Mouse (Mus musculus): ENCODE measurements at regions not wholly inside any gene's neighbourhood (a gene's known extent, or its start where the extent isn't known, plus 50 kb on each side); places are given as distances from the start of the nearest gene placed in this dataset.

- DNase-seq = no peak
Measured at GRCm38 (mm10) chr1:90668787-90669186, 66.0 kb downstream of the Cops8 start.

- DNase-seq = no peak
Measured at GRCm38 (mm10) chr1:90669237-90669636, 66.5 kb downstream of the Cops8 start.

DNA sequence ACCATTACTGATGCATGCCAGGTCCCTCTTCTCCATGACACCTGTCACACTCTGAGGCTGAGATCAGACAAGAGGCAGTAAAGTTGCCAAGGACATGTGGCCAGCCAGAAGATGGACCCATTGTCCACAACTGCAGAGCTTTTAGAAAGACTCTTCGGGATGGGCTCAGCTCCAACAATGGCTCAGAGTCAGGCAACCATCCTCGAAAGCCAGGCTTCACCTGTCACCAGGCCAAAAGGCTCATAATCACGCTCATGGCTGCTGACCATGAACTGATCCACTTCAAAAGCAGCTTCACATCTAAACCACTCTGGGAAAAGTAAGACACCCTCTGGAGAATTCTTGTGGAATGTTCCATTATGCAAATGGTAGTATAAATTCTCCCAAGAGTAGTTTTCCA, 67.6 kb downstream of the Cops8 start:
- no peak for DNase-seq

GRCm38 (mm10) chr1:90673751-90674150, 71.0 kb downstream of the Cops8 start:
- DNase-seq = no peak

GRCm38 (mm10) chr1:90676192-90677006, 73.6 kb downstream of the Cops8 start:
- peak in 1 of 2 experiments; percentile 30 for DNase-seq

GRCm38 (mm10) chr1:90677188-90677587, 74.4 kb downstream of the Cops8 start:
- no peak for DNase-seq

- no peak for DNase-seq
Measured at GRCm38 (mm10) chr1:90677651-90678201, 74.9 kb downstream of the Cops8 start.

DNA sequence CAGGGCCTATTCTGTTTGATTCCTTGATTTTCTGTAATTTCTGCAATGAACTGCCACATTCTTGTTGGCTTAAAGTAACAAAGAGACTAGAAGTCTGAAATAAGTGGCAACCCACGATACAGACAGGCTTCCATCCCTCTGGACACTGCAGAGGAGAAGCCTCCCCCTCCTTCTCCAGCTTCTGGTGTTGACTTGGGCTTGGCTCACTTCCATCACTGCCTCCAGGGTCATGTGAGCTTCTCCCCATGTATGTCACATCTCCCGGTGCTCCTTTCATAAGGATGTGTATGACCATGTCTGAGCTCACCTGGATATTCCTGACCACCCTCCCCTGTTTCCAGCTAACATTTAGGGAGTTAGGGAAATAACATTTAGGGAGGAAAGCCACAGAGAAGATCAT, 75.6 kb downstream of the Cops8 start:
- DNase-seq = no peak

GRCm38 (mm10) chr1:90688086-90688485, 85.3 kb downstream of the Cops8 start:
- DNase-seq = no peak

GRCm38 (mm10) chr1:90690591-90691116, 87.9 kb downstream of the Cops8 start:
- DNase-seq = peak; percentile 20 to 45

GRCm38 (mm10) chr1:90691157-90691594, 88.4 kb downstream of the Cops8 start:
- DNase-seq = peak in 1 of 2 experiments; percentile 21

DNA sequence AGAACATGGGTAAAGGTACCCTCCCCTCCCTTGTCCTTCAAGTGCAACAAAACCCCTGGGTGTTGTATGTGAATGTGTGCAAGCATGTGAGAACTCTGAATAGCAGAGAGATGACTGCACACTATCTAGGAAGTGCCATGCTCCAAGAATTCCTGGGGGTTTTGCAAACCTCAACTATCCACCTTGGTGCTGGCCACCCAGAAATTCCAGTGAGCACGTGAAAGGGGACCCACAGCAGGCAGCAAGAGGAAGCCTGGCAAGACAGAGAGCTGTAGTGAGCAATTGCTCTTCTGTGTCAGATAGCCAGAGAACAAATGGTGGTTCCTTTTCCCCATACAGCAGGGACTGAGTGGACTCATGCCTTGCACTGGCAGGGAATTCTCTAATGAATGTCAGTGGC, 90.1 kb downstream of the Cops8 start:
- no peak for DNase-seq

DNA sequence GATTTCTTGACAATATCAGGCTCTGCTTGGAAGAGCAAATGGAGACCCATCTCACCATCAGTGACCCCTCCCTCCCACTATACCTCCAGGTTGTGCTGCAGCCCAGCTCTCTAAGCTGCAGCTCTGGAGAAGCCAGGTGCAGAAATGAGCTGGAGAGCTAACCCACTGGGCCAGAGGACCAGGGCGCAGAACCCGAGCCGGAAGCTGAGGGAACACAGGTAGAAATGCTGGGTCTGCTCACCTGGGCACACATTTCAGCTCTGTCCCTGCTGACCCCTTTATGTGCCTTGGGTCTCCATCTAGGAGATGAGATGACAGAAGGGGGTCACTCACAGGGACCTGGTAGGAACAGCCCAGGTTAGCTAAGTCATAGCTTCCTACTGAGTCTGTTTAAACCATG, 92.0 kb downstream of the Cops8 start:
- DNase-seq = no peak

- DNase-seq = no peak
Measured at GRCm38 (mm10) chr1:90695166-90695749, 92.5 kb downstream of the Cops8 start.

GRCm38 (mm10) chr1:90696000-90696399, 93.2 kb downstream of the Cops8 start:
- DNase-seq = no peak

GRCm38 (mm10) chr1:90697056-90697596, 94.3 kb downstream of the Cops8 start:
- DNase-seq = no peak

DNA sequence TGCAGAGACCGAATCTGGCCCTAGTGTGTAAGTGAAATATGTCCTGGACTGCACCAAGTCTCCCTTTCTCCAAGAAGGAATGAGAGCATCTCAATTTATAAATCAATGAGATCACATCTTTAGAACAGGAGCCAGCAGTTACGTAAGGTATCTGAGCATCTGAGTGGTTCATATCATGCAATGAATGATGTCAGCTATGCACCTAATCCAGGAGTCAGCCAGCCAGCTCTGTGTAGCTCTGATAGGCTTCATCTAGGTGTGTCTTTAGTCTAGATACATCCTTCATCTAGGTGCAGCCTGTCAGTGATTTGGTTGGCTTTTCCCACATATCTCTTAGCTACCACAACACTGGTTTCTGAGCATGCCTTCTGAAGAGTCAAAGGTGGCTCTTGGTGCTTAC, 95.8 kb downstream of the Cops8 start:
- DNase-seq = no peak

GRCm38 (mm10) chr1:90701756-90702155, 99.0 kb downstream of the Cops8 start:
- DNase-seq = no peak

DNA sequence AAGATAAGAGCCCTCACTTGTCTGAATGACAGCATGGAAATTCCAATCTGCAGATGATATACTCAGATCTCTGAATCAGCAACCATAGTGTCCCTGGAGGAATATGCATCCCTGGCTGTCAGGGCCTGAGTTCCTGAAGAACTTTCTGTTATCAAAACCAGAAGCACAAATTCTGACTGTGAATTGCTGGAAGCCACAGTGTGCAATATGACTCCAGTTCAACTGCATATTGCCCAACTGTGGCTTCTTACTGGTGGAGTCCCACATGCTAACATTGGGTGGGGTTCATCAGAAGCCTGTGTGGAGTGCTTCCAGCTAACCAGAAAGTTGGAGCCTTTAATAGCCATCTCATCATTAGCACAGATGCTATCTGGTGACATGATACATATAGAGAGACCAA, 103.6 kb downstream of the Cops8 start:
- DNase-seq = no peak

DNA sequence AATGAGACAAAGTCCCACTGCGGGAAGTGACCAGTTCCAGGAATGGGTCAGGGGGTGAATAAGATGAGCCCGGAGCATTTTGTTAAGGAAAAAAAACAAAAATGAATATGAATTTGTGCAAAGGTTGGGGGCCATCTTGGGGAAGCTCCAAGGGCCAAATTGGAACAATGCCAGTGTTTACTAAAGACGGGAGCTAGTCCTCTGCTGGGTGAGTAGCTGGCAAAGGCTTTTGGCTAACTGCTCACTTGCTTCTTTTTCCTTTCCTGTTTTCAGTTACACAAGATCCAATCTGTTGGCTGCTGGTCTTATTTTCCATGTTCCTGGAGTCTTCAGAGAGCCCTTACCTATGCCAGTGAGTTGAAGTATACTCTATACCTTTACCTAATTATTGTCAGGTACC, 107.0 kb downstream of the Cops8 start:
- DNase-seq = no peak

- DNase-seq = peak; percentile 33 to 54
Measured at GRCm38 (mm10) chr1:90710566-90710965, 107.8 kb downstream of the Cops8 start.

DNA sequence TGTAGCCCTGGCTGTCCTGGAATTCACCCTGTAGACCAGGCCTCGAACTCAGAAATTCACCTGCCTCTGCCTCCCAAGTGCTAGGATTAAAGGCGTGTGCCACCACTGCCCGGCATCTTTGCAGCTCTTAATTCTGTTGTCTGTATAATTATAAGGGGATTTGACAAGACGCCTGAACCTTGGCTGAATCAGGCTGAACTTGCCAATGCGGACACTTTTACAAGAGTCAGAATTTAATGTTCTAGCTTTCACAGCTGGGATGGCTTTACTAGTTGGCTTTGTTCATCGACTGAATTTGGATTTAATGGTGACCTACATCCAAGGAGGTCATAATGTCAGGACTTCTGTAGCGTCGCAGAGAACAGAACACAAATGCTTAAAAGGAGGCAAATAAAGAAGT, 108.3 kb downstream of the Cops8 start:
- DNase-seq = no peak
